Mouse (Mus musculus) brain, embryonic 14.5 days (tissue): ENCODE results near the gene Dmrt1.

Source experiments
- CTCF ChIP-seq: fragments of 200-500 bp; IDR thresholded peaks from 2 replicates; pipeline ENCODE4 v1.5.1; 2012; ENCODE audit warnings: inconsistent platforms, mild to moderate bottlenecking, moderate library complexity, borderline replicate concordance; ENCODE audit not compliant: insufficient read depth, insufficient read length; ENCODE audit errors: extremely low read depth
- POLR2A ChIP-seq: fragments of 200-500 bp; IDR thresholded peaks from 2 replicates; pipeline ENCODE4 v1.6.1; 2012; ENCODE audit warnings: mild to moderate bottlenecking, inconsistent platforms, borderline replicate concordance; ENCODE audit not compliant: poor library complexity, insufficient read depth, insufficient read length, severe bottlenecking; ENCODE audit errors: extremely low read depth

DNA sequence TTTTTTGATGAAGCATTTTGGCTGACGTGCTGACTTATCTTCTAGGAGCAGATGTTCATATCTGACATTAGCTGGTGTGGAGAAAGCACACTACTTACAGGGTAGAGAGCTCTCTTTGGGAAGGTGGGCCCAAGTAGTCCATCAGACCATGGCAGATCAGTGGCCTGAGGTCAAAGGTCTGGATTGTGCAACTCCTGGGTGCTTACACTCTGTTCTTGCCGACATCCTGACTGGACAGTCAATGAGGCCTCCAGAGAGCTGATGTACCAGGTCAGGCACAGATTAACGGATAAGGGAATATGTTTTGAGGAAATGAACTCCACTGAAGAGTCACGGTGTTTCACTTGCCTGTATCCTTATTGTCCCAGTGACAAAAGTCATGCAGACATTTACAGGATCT is 143.3 kb downstream of the Dmrt1 start:
- TF ChIP-seq CTCF (no peak), POLR2A (no peak)
